15 mouse cellular contexts compared by ENCODE assay signal in the genomic region with DNA sequence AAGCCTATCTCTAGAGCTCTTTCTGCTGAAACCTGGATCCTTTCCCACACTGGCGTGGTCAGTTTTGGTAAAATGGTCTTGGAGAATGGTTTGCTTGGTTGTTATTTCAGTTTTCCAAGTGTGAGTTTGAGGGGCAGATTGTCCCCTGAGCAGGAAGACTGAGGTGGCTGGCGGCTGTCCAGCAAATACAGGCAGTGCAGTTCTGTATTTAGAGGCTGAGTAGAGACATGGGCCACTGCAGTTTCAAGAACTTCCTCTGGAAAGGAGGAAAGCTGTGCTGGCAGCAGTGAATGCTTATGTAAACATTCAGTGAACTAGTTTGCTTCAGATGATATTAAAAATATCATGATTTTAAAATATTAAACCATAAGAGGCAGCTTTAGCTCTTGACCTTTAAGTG. TPM values are rescaled to one million over a fixed set of nuclear protein-coding genes. Genes with fewer than 3 reads are reported as not detected.
DNase-seq lines count a peak whose midpoint lies in the region; ATAC-seq lines count a peak whose summit lies in the region.
"Had no signal": no experiment of that assay in that cellular context is flagged by ENCODE, and none has a peak within 500 bp of the region (broad histone marks: within the 10 kb centered on the region; RNA-seq: fewer than 3 reads in every experiment).

No protein-coding gene starts in this region.

- no peaks in the 10 kb centered on the region for H3K36me3 ChIP-seq in forebrain, embryonic 12.5 days (replicated peaks)
- H3K36me3 ChIP-seq: heart, embryonic 13.5 days; liver, embryonic 13.5 days; midbrain, embryonic 12.5 days; neural tube, embryonic 12.5 days had no signal

- WGBS in forebrain, embryonic 12.5 days: 82% methylated on average over 2 of the region's 2 CpGs

- H3K4me3 ChIP-seq in forebrain, embryonic 12.5 days (replicated peaks): no peak overlapping the region
- H3K4me3 ChIP-seq: heart, embryonic 13.5 days; liver, embryonic 13.5 days; midbrain, embryonic 12.5 days; neural tube, embryonic 12.5 days had no signal

- no peaks in the 10 kb centered on the region for H3K27me3 ChIP-seq in forebrain, embryonic 12.5 days
- H3K27me3 ChIP-seq: heart, embryonic 13.5 days; liver, embryonic 13.5 days; midbrain, embryonic 12.5 days; neural tube, embryonic 12.5 days had no signal

- DNase-seq in adrenal gland, postnatal 10 days: peak; percentile 10
- DNase-seq in adrenal gland, postnatal 4 days (ENCODE audit: low spot score in 2 of 2): no peak
- DNase-seq in kidney, postnatal 10 days: peak; percentile 21
- DNase-seq in kidney, adult 11 months: no peak
- DNase-seq in heart, postnatal 14 days: peak; percentile 12 to 14
- DNase-seq in lung, postnatal 25 days (ENCODE audit: low spot score): peak; percentile 36
- DNase-seq in T-cell, adult 2 months (ENCODE audit: low spot score): no peak
- DNase-seq: liver, embryonic 13.5 days had no signal

- intact Hi-C loops in heart, postnatal 14 days (cut with DNase I): no loop called here

- no peaks in the 10 kb centered on the region for H3K4me1 ChIP-seq in forebrain, embryonic 12.5 days
- H3K4me1 ChIP-seq: heart, embryonic 13.5 days; liver, embryonic 13.5 days; midbrain, embryonic 12.5 days; neural tube, embryonic 12.5 days had no signal

- no peak overlapping the region for H3K27ac ChIP-seq in forebrain, embryonic 12.5 days
- H3K27ac ChIP-seq: heart, embryonic 13.5 days; liver, embryonic 13.5 days; midbrain, embryonic 12.5 days; neural tube, embryonic 12.5 days had no signal

- H3K4me2 ChIP-seq in forebrain, embryonic 12.5 days: no peak overlapping the region
- H3K4me2 ChIP-seq: heart, embryonic 13.5 days; liver, embryonic 13.5 days; midbrain, embryonic 12.5 days; neural tube, embryonic 12.5 days had no signal

- no peak overlapping the region for H3K9ac ChIP-seq in forebrain, embryonic 12.5 days
- H3K9ac ChIP-seq: heart, embryonic 13.5 days; liver, embryonic 13.5 days; midbrain, embryonic 12.5 days; neural tube, embryonic 12.5 days had no signal

- ATAC-seq in forebrain, embryonic 12.5 days (ENCODE audit: low FRiP score): no peak

- no peaks in the 10 kb centered on the region for H3K9me3 ChIP-seq in forebrain, embryonic 12.5 days
- H3K9me3 ChIP-seq: heart, embryonic 13.5 days; liver, embryonic 13.5 days; midbrain, embryonic 12.5 days; neural tube, embryonic 12.5 days had no signal

RNA-seq across cellular contexts. Expression of a gene that starts 33.2 kb away (rescaled TPM):
- total RNA-seq in adrenal gland, postnatal 10 days (2021): not detected
- total RNA-seq in adrenal gland, postnatal 4 days (2021): not detected
- total RNA-seq in heart, postnatal 14 days (2021): under 1 TPM in 1 of 2 experiments, not detected in 1; 0.17 TPM
- polyA plus RNA-seq in forebrain, embryonic 12.5 days (2016; fragmentation: Nextera tagmentation; extraction: Ambion mirVana): not detected in 2 replicates
- polyA plus RNA-seq: cortical plate, adult 2 months; intestine, embryonic 14.5 days; large intestine, adult 2 months; liver, embryonic 13.5 days; midbrain, embryonic 12.5 days; neural tube, embryonic 12.5 days had no signal

Comparison
In these comparisons a context has a peak if more than half of its experiments do, and no peak if none do; other contexts are left out.
1. DNase-seq: peak in adrenal gland, postnatal 10 days (single experiment), kidney, postnatal 10 days (single experiment), heart, postnatal 14 days (2 of 2) and lung, postnatal 25 days (single experiment); none in adrenal gland, postnatal 4 days (0 of 2), kidney, adult 11 months (single experiment) and T-cell, adult 2 months (single experiment).